In genomic region chr3:41565410-41565823, GRCm38 (mm10) we compare ENCODE assay signal across 7 mouse cellular contexts. TPM values are rescaled to one million over a fixed set of nuclear protein-coding genes. Genes with fewer than 3 reads are reported as not detected.
DNase-seq lines count a peak whose midpoint lies in the region; ATAC-seq and TF ChIP-seq lines count a peak whose summit lies in the region.

No protein-coding gene starts in this region.

- peak overlapping the region; percentile 99 for H3K4me2 ChIP-seq in embryonic facial prominence, embryonic 13.5 days
- peak overlapping the region; percentile 96 for H3K4me2 ChIP-seq in limb, embryonic 14.5 days (replicated peaks; ENCODE audit: low read depth, low read length, severe bottlenecking)
- H3K4me2 ChIP-seq in midbrain, embryonic 16.5 days (ENCODE audit: low read length) = peak overlapping the region; percentile 83

- H3K4me1 ChIP-seq in embryonic facial prominence, embryonic 13.5 days = peaks cover 12% of the 10 kb centered on the region
- peaks cover 4% of the 10 kb centered on the region; the same call in 1 of the 2 replicates for H3K4me1 ChIP-seq in limb, embryonic 14.5 days (ENCODE audit: control insufficient read depth, insufficient read depth, low read length)
- peaks cover 7% of the 10 kb centered on the region for H3K4me1 ChIP-seq in midbrain, embryonic 16.5 days (ENCODE audit: control insufficient read depth, insufficient read depth, low read length)

- no peak for TF ChIP-seq POLR2A in limb, embryonic 14.5 days (IDR thresholded peaks at IDR 0.05; ENCODE audit: borderline replicate concordance, extremely low read depth, insufficient read depth, insufficient read length)

- no peaks in the 10 kb centered on the region for H3K9me3 ChIP-seq in embryonic facial prominence, embryonic 13.5 days
- H3K9me3 ChIP-seq in limb, embryonic 14.5 days (ENCODE audit: control insufficient read depth, low read length) = no peaks in the 10 kb centered on the region
- H3K9me3 ChIP-seq in midbrain, embryonic 16.5 days (replicated peaks; ENCODE audit: control insufficient read depth, low read length, poor library complexity, severe bottlenecking) = no peaks in the 10 kb centered on the region

- peak; percentile 91 for DNase-seq in adrenal gland, postnatal 36 days
- peak; percentile 83 for DNase-seq in heart, adult 8-10 months (ENCODE audit: low spot score)
- DNase-seq in kidney, adult 9 months = peak; percentile 82
- DNase-seq in limb, embryonic 14.5 days (ENCODE audit: low spot score) = peak; percentile 68
- peak; percentile 81 to 88 for DNase-seq in spleen, postnatal 10 days (ENCODE audit: low spot score in 2 of 2)

- H3K4me3 ChIP-seq in embryonic facial prominence, embryonic 13.5 days = peak overlapping the region; percentile 73
- H3K4me3 ChIP-seq in limb, embryonic 14.5 days (replicated peaks; ENCODE audit: low read length) = peak overlapping the region; percentile 72
- H3K4me3 ChIP-seq in midbrain, embryonic 16.5 days (ENCODE audit: low read depth, low read length) = peak overlapping the region; percentile 85

- H3K27ac ChIP-seq in embryonic facial prominence, embryonic 13.5 days = peak overlapping the region; percentile 88
- H3K27ac ChIP-seq in limb, embryonic 14.5 days (replicated peaks; ENCODE audit: low read depth, low read length) = peak overlapping the region; percentile 83
- H3K27ac ChIP-seq in midbrain, embryonic 16.5 days (ENCODE audit: low read length) = peak overlapping the region; percentile 97

- H3K27me3 ChIP-seq in embryonic facial prominence, embryonic 13.5 days = no peaks in the 10 kb centered on the region
- no peaks in the 10 kb centered on the region for H3K27me3 ChIP-seq in limb, embryonic 14.5 days (ENCODE audit: control insufficient read depth, insufficient read depth, low read length)
- H3K27me3 ChIP-seq in midbrain, embryonic 16.5 days (ENCODE audit: control insufficient read depth, insufficient read depth, low read depth, low read length) = no peaks in the 10 kb centered on the region; the same call in 1 of the 2 replicates

- no peaks in the 10 kb centered on the region for H3K36me3 ChIP-seq in embryonic facial prominence, embryonic 13.5 days
- H3K36me3 ChIP-seq in limb, embryonic 14.5 days (ENCODE audit: control insufficient read depth, insufficient read depth, low read length) = no peaks in the 10 kb centered on the region
- H3K36me3 ChIP-seq in midbrain, embryonic 16.5 days (ENCODE audit: control insufficient read depth, insufficient read depth, low read length) = no peaks in the 10 kb centered on the region

- peak; percentile 62; the same call in 1 of the 2 replicates for ATAC-seq in embryonic facial prominence, embryonic 13.5 days (ENCODE audit: insufficient number of reproducible peaks, insufficient read depth, low FRiP score, low TSS enrichment, low read depth)
- peak; percentile 53 for ATAC-seq in limb, embryonic 14.5 days (ENCODE audit: low FRiP score, low read depth)
- ATAC-seq in midbrain, embryonic 16.5 days = peak; percentile 78

- peak overlapping the region; percentile 79 for H3K9ac ChIP-seq in embryonic facial prominence, embryonic 13.5 days
- H3K9ac ChIP-seq in limb, embryonic 14.5 days (ENCODE audit: low read depth, low read length, severe bottlenecking) = peak overlapping the region; percentile 78
- peak overlapping the region; percentile 93 for H3K9ac ChIP-seq in midbrain, embryonic 16.5 days (ENCODE audit: low read depth, low read length)

- under 1% methylated on average over 57 of the region's 61 CpGs for WGBS in embryonic facial prominence, embryonic 13.5 days
- 0% methylated on average over 22 of the region's 61 CpGs for WGBS in limb, embryonic 14.5 days
- WGBS in midbrain, embryonic 16.5 days = under 1% methylated on average over 33 of the region's 61 CpGs

RNA-seq across cellular contexts. Expression of gene Jade1, which starts 9.9 kb away (rescaled TPM):
- total RNA-seq in adrenal gland, postnatal 36 days (2021) = 10 to 100 TPM; 51.2 to 51.4 TPM
- polyA plus RNA-seq in embryonic facial prominence, embryonic 13.5 days (2015; fragmentation: Nextera tagmentation; extraction: Ambion mirVana) = 8.7 and 11.7 TPM in 2 replicates
- total RNA-seq in heart, adult 8-10 months (2022) = 10 to 100 TPM; 26.5 to 40.1 (median 28.9) TPM
- 8.8 and 9.1 TPM in 2 replicates for polyA plus RNA-seq in limb, embryonic 14.5 days (2012; rRNA removed)
- 12.8 and 13.7 TPM in 2 replicates for polyA plus RNA-seq in limb, embryonic 14.5 days (2014; fragmentation: Nextera tagmentation; extraction: Ambion mirVana)
- polyA plus RNA-seq in midbrain, embryonic 16.5 days (2015; fragmentation: Nextera tagmentation; extraction: Ambion mirVana) = 13.2 and 14.2 TPM in 2 replicates

Comparison
In these comparisons a context has a peak if more than half of its experiments do, and no peak if none do; other contexts are left out.
1. Peak in every context shown above with its lines: DNase-seq, ATAC-seq, H3K4me3 ChIP-seq and H3K27ac ChIP-seq.